Mouse (Mus musculus) gastrocnemius, postnatal 36 days (tissue): ENCODE measurements at regions not wholly inside any gene's neighbourhood (a gene's known extent, or its start where the extent isn't known, plus 50 kb on each side); places are given as distances from the start of the nearest gene placed in this dataset.

Experiments used
- DNase-seq, 2 experiments: peaks; one replicate each; pipeline ENCODE4 v3.0.0; 2022
- intact Hi-C: fragments of 180-260 bp; cut with DNase I; formaldehyde crosslinking; loops from one replicate; pipeline ENCODE4 v1.15.1; 2025

DNA sequence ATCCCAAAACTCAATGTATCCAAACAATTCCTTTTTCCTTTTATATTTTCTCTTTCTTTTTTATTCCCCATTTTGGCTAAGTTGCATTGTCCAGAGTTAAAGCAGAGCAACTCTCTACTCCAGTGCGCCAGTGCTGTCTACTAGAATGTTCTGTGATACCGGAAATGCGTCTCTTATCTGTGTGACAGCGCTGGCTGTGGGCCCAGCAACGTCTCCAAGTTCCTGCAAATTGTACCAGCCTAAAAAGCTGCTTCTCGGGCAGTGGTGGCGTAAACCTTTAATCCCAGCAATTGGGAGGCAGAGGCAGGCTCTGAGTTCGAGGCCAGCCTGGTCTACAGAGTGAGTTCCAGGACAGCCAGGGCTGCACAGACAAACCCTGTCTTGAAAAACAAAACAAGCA, 59.4 kb downstream of the Cox18 start:
- DNase-seq = no peak
- intact Hi-C loops = no loop called here

DNA sequence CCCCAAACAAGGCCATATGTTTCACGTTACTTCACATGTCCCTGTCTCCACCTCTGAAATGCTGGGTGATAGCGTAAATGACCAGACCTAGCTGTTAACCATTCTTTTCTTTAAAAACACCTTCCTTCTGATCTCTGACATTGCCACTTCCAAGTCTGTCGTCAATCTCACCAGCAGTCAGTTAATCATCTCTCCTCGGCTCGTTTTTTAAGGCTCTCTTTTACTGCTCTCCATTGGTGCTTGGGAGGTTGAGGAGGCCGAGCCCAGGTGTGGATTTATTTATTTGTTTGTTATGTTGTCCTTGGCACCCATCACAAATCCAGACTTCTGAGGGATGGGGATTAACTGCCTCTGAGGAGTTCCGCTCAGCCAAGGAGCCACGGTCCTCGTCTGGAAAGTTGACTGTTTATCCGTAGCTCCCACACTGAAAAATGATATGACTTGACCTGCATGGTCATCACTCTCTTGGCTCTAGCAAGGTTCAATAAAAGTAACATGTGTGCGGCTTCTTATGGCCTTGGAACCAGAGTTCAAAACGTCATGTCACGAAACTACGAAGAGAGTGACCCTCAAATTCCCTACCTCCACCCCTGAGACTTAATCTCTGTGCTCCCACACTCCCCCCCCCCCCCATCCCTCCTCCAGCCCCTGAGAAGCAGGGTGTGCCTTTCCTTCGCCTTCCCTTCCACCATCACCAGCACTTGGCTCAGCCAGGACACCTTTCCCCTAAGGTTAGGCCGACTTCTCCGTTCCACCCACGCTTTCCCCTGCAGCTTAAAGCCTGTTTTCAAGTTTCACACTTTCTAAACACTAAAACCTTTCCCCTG, 60.6 kb downstream of the Cox18 start:
- no peak for DNase-seq
- intact Hi-C loops = no loop called here

DNA sequence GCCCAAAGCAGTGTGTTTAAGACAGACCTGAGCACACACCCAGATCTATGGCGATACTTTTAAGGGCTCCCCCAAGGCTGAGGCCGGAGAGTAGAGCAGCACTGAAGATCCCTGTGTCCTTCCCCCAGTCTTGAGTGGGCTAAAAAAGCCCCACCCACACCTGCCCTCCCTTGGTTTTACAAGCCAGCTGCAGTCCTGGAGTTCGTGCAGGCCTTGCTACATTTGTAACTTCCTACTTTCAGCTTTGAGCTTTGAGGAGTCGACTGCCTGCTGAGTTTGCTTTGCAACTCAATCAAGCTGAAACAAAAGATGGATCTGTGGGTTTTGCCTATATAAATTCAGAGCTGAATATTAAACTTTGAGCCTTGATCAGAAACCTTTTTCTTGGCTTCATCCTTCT, 63.5 kb downstream of the Cox18 start:
- intact Hi-C loops = no loop called here
- no peak for DNase-seq

DNA sequence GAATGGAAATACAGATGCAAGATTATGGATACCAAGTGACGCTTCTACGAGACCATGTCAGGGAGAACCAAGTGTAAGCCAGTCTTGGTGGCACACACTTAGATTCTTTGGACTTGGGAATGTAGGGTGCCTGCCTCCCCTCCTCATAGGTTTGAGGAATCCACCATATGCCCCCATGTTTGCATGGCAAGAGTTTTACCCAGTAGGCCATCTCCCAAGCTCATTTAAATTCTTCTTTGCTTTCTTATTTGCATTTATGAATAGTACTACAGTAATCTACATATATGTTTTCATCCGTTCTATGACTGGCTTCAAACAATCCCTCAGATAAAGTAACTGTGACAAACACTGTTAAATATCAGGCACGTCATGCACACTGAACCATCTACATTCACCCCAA, 67.3 kb downstream of the Cox18 start:
- intact Hi-C loops = no loop called here
- no peak for DNase-seq

DNA sequence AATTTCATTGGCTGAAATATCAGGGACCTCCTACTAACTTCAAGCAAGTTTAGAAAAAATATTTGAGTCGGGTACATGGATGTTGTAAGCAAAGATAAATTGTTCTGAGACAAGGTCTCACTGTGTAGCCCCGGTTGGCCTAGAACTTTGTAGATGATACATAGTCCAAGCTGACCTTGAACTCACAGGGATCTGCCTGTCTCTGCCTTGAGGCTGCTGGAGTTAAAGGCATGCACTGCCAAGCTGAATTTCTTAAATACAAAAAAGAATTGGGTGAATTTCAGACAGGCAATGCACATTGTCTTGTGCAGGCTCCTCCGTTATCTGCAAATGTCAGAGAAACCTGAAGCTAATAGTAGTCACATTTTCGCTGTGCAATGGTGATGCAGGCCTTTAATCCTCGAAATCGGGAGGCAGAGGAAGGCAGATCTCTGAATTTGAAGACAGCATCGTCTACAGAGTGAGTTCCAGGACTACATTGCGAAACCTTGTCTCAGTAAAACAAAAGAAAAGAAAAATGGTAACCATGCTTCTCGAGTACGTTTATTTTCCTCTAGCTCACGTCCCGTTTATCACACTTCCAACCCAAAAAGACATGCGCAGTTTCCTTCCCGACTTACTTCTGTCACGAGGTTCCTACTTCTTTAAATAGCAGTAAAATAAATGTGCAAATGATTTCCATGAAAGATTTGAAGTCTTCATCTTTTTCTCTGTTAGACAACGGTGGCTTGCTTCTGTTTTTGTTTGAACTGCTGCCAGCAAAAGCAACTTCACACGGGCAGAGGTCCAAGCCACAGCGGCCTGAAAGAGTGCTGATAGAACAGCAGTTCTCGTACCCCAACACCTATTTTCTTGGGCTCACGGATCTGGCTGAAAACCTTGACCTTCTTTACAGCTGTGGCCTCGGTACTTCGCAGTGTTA, 73.9 kb downstream of the Cox18 start:
- intact Hi-C loops = no loop called here
- DNase-seq = no peak

DNA sequence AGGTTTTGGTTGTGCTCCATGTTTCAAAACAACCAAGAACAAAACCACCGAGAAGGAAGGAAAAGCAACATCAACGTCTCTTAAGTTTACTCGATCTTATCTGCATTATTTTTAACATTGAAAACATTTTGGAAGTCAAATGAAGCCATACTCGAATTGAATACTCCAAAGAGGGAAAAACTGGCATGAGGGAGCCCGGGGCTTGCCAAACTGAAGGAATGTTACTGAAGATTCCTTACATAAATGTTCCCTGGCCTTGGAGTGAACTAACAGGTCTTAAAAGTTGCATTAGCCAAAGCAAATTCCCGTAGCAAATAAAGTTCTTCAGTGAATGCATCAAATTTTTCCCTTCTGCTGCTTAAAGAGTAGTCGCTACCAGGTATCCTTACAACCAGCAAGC, 87.8 kb downstream of the Cox18 start:
- intact Hi-C loops = no loop called here
- DNase-seq = peak in 1 of 2 experiments; percentile 28

DNA sequence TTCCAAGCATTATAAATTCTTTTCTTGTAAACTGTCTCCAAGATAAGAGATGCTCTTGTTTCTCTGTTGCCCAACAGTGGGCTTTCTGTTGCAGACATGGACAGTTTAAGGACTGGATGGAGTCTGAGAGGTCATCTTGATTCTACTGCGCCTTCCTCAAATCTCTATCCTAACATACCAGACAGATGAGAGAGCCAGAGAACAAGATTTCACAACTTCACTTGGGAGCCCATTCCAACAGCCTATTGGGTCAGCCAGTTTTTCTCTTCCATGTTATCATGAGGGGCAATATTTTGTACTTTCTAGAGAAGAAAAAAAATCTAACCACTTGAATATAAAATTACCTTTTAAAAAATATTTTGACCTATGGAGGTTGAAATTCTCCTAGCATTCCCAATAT, 116.8 kb downstream of the Cox18 start:
- intact Hi-C loops = no loop called here
- DNase-seq = no peak

DNA sequence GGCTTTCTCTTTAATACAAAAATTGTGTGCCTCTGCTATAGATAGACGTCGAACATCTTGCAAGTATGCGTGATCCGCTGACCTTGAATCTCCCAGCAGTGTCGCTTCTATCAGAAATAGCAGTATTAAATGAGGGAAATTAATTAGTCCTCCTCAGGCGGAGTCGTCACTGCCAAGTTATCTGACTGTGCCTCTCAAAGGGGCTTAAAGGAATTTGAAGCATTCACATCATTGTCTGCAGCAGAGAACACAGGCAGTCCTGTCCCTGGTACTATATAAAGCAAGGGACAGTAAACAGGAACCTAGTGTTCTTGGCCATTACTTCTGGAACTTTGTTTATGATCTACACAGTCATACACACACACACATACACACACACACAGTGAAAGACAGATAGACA, 119.1 kb downstream of the Cox18 start:
- no peak for DNase-seq
- intact Hi-C loops = no loop called here

DNA sequence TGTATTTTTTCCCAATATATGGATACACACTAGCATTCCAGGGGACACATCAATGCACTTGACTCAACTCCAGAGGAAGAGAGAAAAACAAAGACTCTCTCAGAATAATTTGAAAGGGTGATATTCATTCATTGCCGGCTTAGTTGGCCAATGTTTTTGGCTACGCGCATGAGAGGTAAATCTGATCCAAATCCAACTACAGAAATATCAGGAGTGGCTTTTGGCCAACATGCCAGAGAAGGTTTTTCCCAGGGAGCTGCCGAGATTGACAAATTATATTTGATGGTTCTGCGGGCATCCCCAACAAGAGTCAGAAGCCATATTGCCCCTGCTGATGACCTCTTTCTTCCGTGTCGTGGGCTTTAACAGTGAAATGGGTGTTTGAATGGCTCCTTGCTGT, 135.3 kb downstream of the Cox18 start:
- no peak for DNase-seq
- intact Hi-C loops = no loop called here

DNA sequence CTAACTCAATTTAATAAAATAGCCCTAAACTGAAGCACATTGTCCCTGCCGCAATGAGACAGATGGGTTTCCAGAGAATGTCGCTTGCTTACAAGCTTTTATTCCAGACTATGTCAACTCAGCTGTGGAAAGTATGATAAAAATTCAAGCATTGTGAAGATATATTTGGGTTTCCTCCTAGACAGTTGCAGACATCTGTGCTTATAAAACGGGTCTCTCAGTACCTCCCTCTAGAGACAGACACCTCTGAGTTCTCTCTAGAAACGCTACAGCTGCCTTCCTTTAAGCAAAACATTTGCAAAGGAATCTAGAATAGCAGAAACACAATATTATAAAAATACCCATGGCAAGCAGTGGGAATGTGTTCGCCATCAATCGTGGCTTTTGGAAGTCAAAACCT, 137.3 kb downstream of the Cox18 start:
- no peak for DNase-seq
- intact Hi-C loops = no loop called here

DNA sequence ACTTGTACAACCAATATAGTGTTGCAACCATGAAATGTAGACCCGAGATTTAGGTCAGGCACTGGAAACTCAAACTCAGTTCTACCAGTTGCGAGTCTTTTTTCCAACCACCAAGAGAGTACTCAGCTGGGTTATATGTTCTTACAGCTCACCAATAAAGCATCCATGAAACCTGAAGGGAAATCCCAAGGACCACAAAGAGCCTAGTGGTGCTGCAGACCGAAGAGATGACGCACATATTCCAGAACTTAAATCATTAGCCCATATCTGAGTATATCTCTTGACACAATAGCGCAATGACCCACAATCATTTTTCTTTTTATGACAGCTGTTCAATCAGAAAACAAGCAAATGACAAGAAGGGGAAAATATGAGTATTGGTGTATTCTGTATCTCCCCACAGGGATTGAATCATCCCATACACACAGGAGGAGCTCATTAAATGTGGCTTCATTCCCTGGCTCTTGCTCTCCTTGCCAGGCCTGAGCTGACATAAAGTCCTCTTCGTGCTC, 146.7 kb downstream of the Cox18 start:
- intact Hi-C loops = no loop called here
- no peak for DNase-seq

DNA sequence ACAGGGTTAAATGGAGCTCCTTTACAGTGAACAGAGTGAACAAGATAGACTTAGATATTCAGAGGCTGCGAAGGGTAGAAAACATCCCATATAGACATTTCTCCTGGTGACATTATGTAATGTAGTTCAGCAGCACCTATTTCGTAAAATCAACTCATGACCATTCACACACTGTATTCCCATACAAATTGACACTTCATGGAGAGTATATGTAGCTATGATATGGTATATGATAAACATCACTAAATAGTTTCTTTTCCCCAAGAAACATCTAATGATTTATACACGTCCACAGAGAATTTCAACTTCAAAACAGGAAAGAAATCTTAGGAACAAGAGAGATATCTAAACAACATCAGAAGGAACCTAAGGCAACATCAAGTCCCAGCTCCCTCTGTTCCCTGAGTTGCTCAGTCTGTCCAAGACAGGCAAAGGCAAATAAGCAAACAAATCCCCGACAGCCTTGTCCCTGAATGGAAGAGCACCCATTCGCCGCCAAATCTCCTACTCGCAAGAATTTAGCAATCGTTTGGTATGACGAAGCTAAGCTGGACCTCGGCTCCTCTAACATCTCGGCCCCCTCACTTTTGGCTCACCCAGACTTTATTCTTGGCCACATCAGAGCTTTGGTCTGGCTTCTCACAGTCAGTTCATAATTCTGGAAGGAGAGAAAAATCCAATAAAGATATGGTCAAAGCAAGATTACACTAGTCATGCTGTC, 148.0 kb downstream of the Cox18 start:
- intact Hi-C loops = no loop called here
- DNase-seq = peak in 1 of 2 experiments; percentile 17

DNA sequence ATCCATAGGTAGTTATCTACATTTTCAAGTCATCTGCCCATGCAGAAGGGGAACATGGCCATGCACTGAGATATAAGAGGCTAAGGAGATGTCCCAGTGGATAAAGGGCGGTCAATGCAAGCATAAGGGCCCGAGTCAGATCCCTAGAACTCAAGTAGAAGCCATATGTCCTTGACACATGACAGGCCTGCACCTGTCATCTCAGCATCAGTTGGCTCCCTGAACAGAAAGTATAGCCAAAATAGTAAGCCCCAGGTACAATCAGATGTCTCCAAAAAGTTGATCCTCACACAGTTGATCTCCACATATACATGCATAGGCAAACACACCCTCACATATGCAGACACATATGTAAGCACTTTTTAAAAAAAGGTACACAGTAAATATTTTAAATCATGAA, 152.0 kb downstream of the Cox18 start:
- no peak for DNase-seq
- intact Hi-C loops = no loop called here

DNA sequence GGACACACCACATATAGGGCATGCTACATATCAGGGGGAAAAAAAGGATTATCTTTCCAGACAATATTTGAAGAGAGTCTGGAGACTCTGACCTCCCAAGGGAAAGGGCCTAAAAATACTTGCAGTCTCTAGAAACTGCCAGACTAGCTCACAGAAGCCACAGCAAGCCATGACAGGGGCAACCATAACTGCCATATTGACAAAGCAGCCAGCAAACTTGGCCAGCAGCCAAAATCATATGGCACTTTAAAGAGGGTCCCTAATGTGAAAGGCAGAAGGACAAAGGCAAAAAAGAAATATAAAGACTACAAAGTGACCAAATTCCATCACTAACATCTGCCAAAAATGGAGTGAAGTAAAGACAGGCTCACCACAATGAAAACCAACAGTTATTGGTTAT, 155.2 kb downstream of the Cox18 start:
- intact Hi-C loops = no loop called here
- DNase-seq = no peak

DNA sequence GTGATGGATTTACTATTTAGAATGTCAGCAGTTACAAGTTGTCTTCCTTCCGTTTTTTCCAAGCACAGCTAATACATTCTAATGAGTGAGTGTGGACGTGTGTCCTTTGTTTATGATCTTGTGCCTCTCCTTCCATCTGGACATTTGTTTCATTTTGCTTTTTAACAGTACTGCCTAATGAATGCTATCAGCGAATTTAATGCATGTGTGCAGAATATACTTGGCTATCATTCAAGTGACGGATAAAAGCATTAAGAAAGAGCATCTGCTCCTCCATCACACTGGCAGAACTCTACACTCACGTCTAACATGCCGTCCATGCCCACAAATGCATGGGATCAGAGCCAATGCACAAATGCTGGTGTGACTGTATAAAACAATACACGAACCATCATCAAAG, 156.0 kb downstream of the Cox18 start:
- no peak for DNase-seq
- intact Hi-C loops = no loop called here

DNA sequence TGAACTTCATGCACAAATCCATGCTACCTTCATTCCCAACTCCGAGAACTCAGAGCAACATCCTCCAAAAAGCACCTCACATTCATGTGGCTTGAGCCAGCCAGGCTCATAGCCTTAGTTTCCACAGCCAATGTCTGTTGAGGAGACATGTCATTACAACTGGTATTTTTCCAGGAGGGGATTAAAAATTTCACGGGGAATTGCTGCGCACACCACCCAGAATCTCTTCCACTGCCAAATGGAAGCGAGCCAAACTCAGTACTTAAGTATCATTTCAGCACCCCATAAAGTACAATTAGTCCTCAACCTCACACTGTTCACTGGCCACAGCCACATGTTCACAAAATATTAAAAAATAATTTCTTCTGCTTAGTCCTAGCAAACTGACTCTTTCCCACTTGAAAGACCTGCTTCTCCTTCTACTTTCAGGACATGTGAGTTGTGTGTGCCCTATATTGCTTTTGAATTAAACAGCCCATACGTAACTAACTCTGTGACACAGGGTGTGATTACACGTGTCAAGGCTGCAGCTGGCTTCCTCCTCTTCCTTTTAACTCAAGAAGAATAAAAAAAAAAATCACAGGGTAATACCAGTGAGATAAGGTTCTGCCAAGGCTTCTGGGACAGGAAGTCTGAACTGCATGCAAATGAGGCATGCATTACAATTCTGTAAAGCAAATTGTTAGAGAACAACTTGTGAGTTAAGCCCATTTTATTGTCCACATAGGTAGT, 157.8 kb downstream of the Cox18 start:
- no peak for DNase-seq
- intact Hi-C loops = no loop called here

DNA sequence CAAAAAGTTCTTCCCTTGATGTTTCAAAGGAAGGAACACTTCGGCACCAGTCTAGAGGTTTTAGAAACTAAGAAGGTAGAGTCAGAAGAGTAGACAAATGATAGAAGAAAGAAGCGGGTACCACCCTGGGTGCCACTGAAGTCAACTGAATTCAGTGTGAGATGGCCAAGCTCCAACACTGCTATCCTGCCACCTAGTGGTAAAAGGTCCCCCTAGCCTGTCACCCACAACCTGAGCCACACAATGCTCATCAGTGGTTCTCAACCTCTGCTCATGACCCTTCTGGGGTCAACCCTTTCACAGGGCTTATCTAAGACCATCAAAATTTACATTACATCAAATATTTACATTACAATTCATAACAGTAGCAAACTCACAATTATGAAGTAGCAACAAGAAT, 168.1 kb downstream of the Cox18 start:
- intact Hi-C loops = no loop called here
- DNase-seq = no peak

DNA sequence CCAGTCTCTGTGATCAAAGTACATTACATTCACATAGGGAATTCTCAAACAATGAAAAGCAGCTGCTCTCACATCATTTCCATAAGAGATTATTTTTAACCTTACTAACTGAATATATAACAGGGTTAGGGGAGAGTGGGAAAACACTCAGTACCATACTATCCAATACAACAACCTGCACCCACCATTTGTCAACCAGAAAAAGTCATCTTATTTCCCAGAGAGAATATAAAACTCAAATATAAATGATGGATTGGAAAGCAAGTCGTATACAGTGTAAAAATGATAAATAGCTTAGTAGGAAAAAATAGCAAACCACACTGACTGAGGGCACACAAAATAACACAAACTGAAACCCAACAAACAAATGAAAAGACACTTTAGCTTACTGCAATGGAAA, 169.4 kb upstream of the Adamts3 start:
- DNase-seq = no peak
- intact Hi-C loops = no loop called here

DNA sequence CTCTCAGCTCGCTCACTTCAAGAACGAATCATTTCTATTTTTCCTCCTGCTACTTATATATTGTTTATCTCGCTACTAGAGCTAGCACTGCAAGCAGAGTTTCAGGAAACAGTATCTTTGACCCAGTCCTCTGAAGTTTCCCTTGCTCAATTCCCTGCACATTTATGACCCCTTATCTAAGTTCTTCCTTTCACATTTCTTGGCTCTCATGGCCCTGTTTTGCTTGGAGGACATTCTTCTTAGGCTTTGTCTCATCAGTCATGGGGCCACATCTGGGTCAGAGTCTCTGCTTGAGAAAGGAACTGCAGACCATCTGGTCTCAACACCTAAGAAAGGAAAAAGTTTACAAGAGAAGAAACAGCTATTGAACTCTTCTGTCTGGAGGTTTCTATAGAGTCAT, 166.7 kb upstream of the Adamts3 start:
- DNase-seq = no peak
- intact Hi-C loops = no loop called here

DNA sequence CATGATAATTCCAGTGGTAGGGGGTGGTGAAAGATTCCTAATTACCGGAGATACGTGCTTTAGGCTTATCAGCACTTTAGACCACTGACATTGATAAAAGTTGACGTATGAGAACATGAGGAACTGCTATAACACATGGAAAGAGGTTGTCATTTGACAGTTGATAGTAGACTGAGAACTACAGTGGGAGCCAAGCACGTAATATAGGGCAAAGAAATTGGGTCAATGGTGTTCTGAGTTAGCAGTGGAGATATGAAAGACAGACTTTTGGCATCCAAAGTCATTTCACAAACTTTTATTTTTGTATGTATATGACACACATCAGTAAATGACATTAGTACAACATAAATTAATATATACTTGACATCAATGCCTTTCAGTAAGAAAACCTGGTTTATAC, 159.6 kb upstream of the Adamts3 start:
- DNase-seq = no peak
- intact Hi-C loops = no loop called here
